Mouse (Mus musculus) kidney, adult 18-20 months (tissue): ENCODE measurements at regions not wholly inside any gene's neighbourhood (a gene's known extent, or its start where the extent isn't known, plus 50 kb on each side); places are given as distances from the start of the nearest gene placed in this dataset.

ENCODE experiments used
- DNase-seq: peaks from one replicate; pipeline ENCODE4 v3.0.0; 2021

GRCm38 (mm10) chr14:105950924-105951323 is 54.3 kb upstream of the Spry2 start:
- no peak for DNase-seq

- DNase-seq, result no peak
These were observed 58.5 kb upstream of the Spry2 start for GRCm38 (mm10) chr14:105955082-105955481.

- DNase-seq, result no peak
These were observed 60.2 kb upstream of the Spry2 start for GRCm38 (mm10) chr14:105956796-105957195.

- no peak for DNase-seq
These were observed 61.4 kb upstream of the Spry2 start for GRCm38 (mm10) chr14:105958005-105958404.

- DNase-seq, result peak; percentile 16
These were observed 83.1 kb upstream of the Spry2 start for GRCm38 (mm10) chr14:105979544-105980323.

- no peak for DNase-seq
These were observed 83.7 kb upstream of the Spry2 start for GRCm38 (mm10) chr14:105980324-105980680.

GRCm38 (mm10) chr14:105987341-105987882 is 90.8 kb upstream of the Spry2 start:
- no peak for DNase-seq

- no peak for DNase-seq
These were observed 92.1 kb upstream of the Spry2 start for GRCm38 (mm10) chr14:105988738-105989137.

GRCm38 (mm10) chr14:105993124-105993523 is 96.5 kb upstream of the Spry2 start:
- no peak for DNase-seq

GRCm38 (mm10) chr14:105999801-106000200 is 103.2 kb upstream of the Spry2 start:
- DNase-seq, result no peak

GRCm38 (mm10) chr14:106007769-106008168 is 98.2 kb upstream of the Trim52 start:
- no peak for DNase-seq

GRCm38 (mm10) chr14:106008951-106009350 is 97.0 kb upstream of the Trim52 start:
- DNase-seq, result no peak

- DNase-seq, result no peak
These were observed 95.0 kb upstream of the Trim52 start for GRCm38 (mm10) chr14:106010961-106011360.

GRCm38 (mm10) chr14:106011991-106012427 is 94.0 kb upstream of the Trim52 start:
- DNase-seq, result peak; percentile 8

- DNase-seq, result no peak
These were observed 83.2 kb upstream of the Trim52 start for GRCm38 (mm10) chr14:106022806-106023205.

- DNase-seq, result no peak
These were observed 79.2 kb upstream of the Trim52 start for GRCm38 (mm10) chr14:106026815-106027214.

- DNase-seq, result no peak
These were observed 78.3 kb upstream of the Trim52 start for GRCm38 (mm10) chr14:106027686-106028085.

GRCm38 (mm10) chr14:106031094-106031493 is 74.9 kb upstream of the Trim52 start:
- no peak for DNase-seq

- no peak for DNase-seq
These were observed 72.2 kb upstream of the Trim52 start for GRCm38 (mm10) chr14:106033793-106034192.

GRCm38 (mm10) chr14:106034933-106035665 is 70.9 kb upstream of the Trim52 start:
- no peak for DNase-seq

- no peak for DNase-seq
These were observed 61.7 kb upstream of the Trim52 start for GRCm38 (mm10) chr14:106044274-106044673.

- no peak for DNase-seq
These were observed 55.8 kb upstream of the Trim52 start for GRCm38 (mm10) chr14:106050231-106050630.

- DNase-seq, result no peak
These were observed 53.1 kb upstream of the Trim52 start for GRCm38 (mm10) chr14:106052585-106053551.
